Mouse (Mus musculus): ENCODE measurements around the gene Gm11060. TPM values are rescaled to one million over a fixed set of nuclear protein-coding genes. Genes with fewer than 3 reads are reported as not detected.

Gene Gm11060
- polyA plus RNA-seq, 1 experiment from 2014 or later, result not detected

DNA sequence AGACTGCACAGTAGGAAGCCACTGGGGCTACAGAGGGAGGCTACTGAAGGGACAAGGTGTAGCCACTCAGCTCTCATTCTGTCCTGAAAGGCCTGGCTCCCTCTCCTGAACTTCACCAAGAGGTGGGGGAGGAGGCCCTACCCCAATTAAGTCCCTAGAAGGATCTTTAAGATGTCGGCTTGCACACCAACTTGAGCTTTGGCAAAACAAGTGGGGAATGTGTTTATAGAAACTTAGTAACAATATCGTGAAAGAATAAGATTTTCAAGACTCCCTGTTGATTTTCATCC lies 39.9 kb downstream of the Gm11060 start:
- Histone ChIP-seq H3K4me1 (replicated peaks) (peaks cover 15% of the 10 kb centered on the region), H3K27ac (no peak overlapping the region), H3K9me3 (no peaks in the 10 kb centered on the region), H3K4me2 (no peak overlapping the region), H3K27me3 (peaks cover 98% of the 10 kb centered on the region), H3K4me3 (no peak overlapping the region), H3K9ac (no peak overlapping the region), H3K36me3 (no peaks in the 10 kb centered on the region)
- no peak for ATAC-seq (ENCODE audit: low FRiP score)
- WGBS, result 5% methylated on average over 2 of the region's 2 CpGs

- no peak overlapping the region for H3K27ac ChIP-seq
- H3K4me3 ChIP-seq, result no peak overlapping the region
- no peaks in the 10 kb centered on the region for H3K9me3 ChIP-seq
- no peak for ATAC-seq (ENCODE audit: low FRiP score)
- no peak overlapping the region for H3K9ac ChIP-seq
- WGBS, result 0% methylated on average over 17 of the region's 17 CpGs
- H3K4me2 ChIP-seq, result no peak overlapping the region
- no peaks in the 10 kb centered on the region for H3K36me3 ChIP-seq
- H3K4me1 ChIP-seq (replicated peaks), result peaks cover 10% of the 10 kb centered on the region
- peaks cover 98% of the 10 kb centered on the region for H3K27me3 ChIP-seq
These were observed 40.5 kb downstream of the Gm11060 start for GRCm38 (mm10) chr2:105132300-105132699.

DNA sequence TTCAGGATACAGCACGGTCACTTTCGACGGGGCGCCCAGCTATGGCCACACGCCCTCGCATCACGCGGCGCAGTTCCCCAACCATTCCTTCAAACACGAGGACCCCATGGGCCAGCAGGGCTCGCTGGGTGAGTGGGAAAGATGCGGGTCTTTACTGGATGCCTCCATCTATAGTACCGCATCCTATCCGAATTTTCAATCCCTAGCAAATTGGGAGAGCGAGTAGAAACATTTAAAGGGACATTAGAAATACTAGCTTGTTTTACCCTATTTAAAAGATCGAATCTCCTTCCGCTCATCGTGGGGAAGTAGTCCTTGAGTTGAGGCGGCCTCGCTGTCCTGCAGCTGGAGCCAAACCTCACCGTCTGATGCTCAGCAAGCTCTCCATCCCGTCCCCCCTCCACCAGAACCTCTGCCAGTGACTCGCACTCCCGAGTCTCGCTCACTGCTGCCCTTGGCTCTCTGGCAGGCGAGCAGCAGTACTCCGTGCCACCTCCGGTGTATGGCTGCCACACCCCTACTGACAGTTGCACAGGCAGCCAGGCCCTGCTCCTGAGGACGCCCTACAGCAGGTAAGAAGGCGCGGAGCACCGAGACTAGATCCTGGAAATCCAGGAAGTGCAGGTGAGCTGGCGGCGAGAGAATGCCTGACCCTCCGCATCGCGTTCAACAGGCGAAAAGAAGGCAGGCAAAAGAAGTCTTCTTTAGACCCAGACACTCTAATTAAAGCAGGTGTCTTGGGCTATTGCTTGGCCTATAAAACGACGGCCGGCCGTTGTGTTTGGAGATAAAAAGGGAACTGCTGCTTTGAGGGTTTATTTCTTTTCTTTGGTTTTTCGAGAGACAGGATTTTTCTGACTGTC lies 41.3 kb downstream of the Gm11060 start:
- Histone ChIP-seq H3K36me3 (no peaks in the 10 kb centered on the region), H3K9me3 (no peaks in the 10 kb centered on the region), H3K27ac (no peak overlapping the region), H3K9ac (no peak overlapping the region), H3K27me3 (peaks cover 98% of the 10 kb centered on the region), H3K4me3 (no peak overlapping the region), H3K4me2 (no peak overlapping the region), H3K4me1 (replicated peaks) (peaks cover 9% of the 10 kb centered on the region)
- WGBS, result under 1% methylated on average over 43 of the region's 43 CpGs
- no peak for ATAC-seq (ENCODE audit: low FRiP score)

GRCm38 (mm10) chr2:105134296-105134695 lies 42.5 kb downstream of the Gm11060 start:
- Histone ChIP-seq H3K4me2 (no peak overlapping the region), H3K27me3 (peaks cover 100% of the 10 kb centered on the region), H3K9ac (no peak overlapping the region), H3K9me3 (no peaks in the 10 kb centered on the region), H3K27ac (no peak overlapping the region), H3K4me3 (no peak overlapping the region; the same call in 1 of the 2 replicates), H3K36me3 (no peaks in the 10 kb centered on the region), H3K4me1 (replicated peaks) (peaks cover 9% of the 10 kb centered on the region)
- 0 out of 2 replicates have a peak, but pooled peaks have one; percentile 36 for ATAC-seq (ENCODE audit: low FRiP score)
- WGBS, result under 1% methylated on average over 19 of the region's 19 CpGs

DNA sequence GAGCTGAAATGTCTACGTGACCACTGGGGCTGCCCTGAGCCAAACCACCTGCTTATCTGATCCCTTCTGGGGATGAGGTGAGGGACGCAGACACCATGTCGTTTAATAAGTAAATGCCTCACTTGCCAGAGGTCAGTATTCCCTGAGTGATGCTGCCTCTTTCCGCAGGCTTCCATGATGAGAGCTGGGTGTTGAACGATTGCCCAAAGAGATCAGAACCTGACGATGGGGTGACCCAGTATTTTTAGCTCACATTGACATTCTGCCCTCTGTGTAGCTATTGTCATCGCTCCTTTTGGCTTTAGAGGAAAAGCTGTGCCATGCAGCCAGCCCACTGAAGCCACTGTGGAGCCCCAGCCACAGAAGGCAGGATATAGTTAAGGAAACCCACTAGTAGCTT lies 47.7 kb downstream of the Gm11060 start:
- H3K4me3 ChIP-seq, result no peak overlapping the region
- peaks cover under 1% of the 10 kb centered on the region; the same call in 1 of the 2 replicates for H3K4me1 ChIP-seq (replicated peaks)
- no peak for ATAC-seq (ENCODE audit: low FRiP score)
- no peaks in the 10 kb centered on the region for H3K9me3 ChIP-seq
- H3K27me3 ChIP-seq, result peaks cover 70% of the 10 kb centered on the region
- H3K36me3 ChIP-seq, result no peaks in the 10 kb centered on the region
- no peak overlapping the region for H3K27ac ChIP-seq
- H3K9ac ChIP-seq, result no peak overlapping the region
- H3K4me2 ChIP-seq, result no peak overlapping the region
- WGBS, result 79% methylated on average over 7 of the region's 7 CpGs

DNA sequence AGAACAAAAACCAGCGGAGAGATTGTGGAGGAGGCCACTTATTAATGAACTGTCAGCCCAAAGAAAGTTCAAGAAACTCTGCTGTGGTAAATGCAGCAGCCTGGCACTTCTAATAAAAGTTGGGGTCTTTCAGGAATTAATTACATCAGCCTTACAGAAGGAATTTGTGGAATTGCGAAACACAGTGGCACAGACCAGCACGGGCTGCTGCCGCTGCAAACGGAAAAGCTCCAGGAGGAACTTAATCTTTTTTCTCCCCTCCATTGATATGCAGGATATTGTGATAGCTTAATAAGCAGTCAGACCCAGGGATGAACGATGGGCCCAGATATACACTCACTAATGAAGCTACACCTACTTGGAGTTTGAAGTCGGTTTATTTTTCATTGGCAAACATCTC lies 49.6 kb downstream of the Gm11060 start:
- Histone ChIP-seq H3K4me2 (no peak overlapping the region), H3K9me3 (no peaks in the 10 kb centered on the region), H3K9ac (no peak overlapping the region), H3K4me3 (no peak overlapping the region), H3K27ac (no peak overlapping the region), H3K4me1 (replicated peaks) (no peaks in the 10 kb centered on the region), H3K36me3 (no peaks in the 10 kb centered on the region), H3K27me3 (peaks cover 51% of the 10 kb centered on the region)
- ATAC-seq (ENCODE audit: low FRiP score), result no peak
- WGBS, result 63% methylated on average over 7 of the region's 7 CpGs

Other genes starting within 250 kb of the Gm11060 start
- gene Prrg4, start 242.1 kb upstream of the Gm11060 start, polyA plus RNA-seq (2015; fragmentation: Nextera tagmentation; extraction: Ambion mirVana), result 0.32 and 0.36 TPM in 2 replicates
- gene Ccdc73, start 224.2 kb upstream of the Gm11060 start, polyA plus RNA-seq (2015; fragmentation: Nextera tagmentation; extraction: Ambion mirVana), result 7.1 and 7.7 TPM in 2 replicates
- 197 and 200 TPM in 2 replicates for gene Eif3m, start 74.9 kb upstream of the Gm11060 start, polyA plus RNA-seq (2015; fragmentation: Nextera tagmentation; extraction: Ambion mirVana)
- 0.61 and 0.82 TPM in 2 replicates for gene Wt1, start 34.5 kb downstream of the Gm11060 start, polyA plus RNA-seq (2015; fragmentation: Nextera tagmentation; extraction: Ambion mirVana)
- 0.23 TPM in 1 of 2 replicates, not detected in the other for gene Them7, start 132.3 kb downstream of the Gm11060 start, polyA plus RNA-seq (2015; fragmentation: Nextera tagmentation; extraction: Ambion mirVana)

All from hindbrain, embryonic 13.5 days (tissue).